ENCODE assay signal across 20 mouse cellular contexts in the genomic region with DNA sequence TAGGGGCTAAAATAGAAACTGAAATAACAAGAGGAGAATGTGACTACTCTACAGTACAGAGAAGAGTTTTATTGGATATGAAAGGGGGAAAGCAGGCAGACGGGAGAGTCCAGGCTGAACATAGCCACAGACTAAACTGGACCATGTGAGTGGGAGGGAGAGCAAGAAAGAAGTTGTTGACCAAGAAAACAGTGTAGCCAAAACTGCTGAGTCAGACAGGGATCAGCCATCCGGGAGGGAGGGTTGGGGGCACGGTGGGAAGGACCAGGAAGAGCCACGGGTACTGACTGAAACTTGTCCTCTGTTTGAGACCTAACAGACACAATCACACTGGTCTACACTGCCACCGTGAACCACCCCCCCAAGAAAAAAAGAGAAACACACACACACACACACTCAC. TPM values are rescaled to one million over a fixed set of nuclear protein-coding genes. Genes with fewer than 3 reads are reported as not detected.
"Had no signal": no experiment of that assay in that cellular context is flagged by ENCODE, and none has a peak within 500 bp of the region (broad histone marks: within the 10 kb centered on the region; RNA-seq: fewer than 3 reads in every experiment).

No protein-coding gene starts in this region.

- H3K4me2 ChIP-seq: liver, embryonic 11.5 days; liver, embryonic 15.5 days; midbrain, embryonic 11.5 days; midbrain, embryonic 15.5 days; neural tube, embryonic 12.5 days had no signal

- H3K27ac ChIP-seq: left cerebral cortex, adult 2 months; limb, embryonic 10.5 days; liver, embryonic 15.5 days; midbrain, embryonic 15.5 days; neural tube, embryonic 12.5 days; stomach, postnatal 0 days had no signal

- ATAC-seq: lung, postnatal 0 days; midbrain, embryonic 15.5 days had no signal

- H3K9ac ChIP-seq: liver, embryonic 15.5 days; midbrain, embryonic 15.5 days; neural tube, embryonic 12.5 days had no signal

- DNase-seq: kidney, postnatal 10 days; lung, adult 2 months; lung, postnatal 36 days; thymus, postnatal 4 days had no signal

- H3K9me3 ChIP-seq: limb, embryonic 10.5 days; liver, embryonic 15.5 days; midbrain, embryonic 15.5 days; neural tube, embryonic 12.5 days had no signal

- H3K4me1 ChIP-seq: limb, embryonic 10.5 days; midbrain, embryonic 15.5 days; neural tube, embryonic 12.5 days had no signal

- H3K36me3 ChIP-seq: neural tube, embryonic 12.5 days had no signal

- H3K4me3 ChIP-seq: left cerebral cortex, adult 2 months; limb, embryonic 10.5 days; liver, embryonic 15.5 days; midbrain, embryonic 15.5 days; neural tube, embryonic 12.5 days had no signal

- H3K27me3 ChIP-seq: liver, embryonic 15.5 days; midbrain, embryonic 15.5 days; neural tube, embryonic 12.5 days had no signal

RNA-seq across cellular contexts. Expression of a gene that starts 20.2 kb away (rescaled TPM):
- total RNA-seq: layer of hippocampus, adult 8-10 months; layer of hippocampus, postnatal 25 days; left cerebral cortex, adult 2 months; left cerebral cortex, postnatal 14 days; megakaryocyte progenitor cell, adult 5-6 weeks; monocyte, adult 5-6 weeks; neutrophil, adult 5-6 weeks had no signal
- polyA plus RNA-seq: large intestine, adult 2 months; lung, adult 2 months had no signal
